Mouse (Mus musculus) hindbrain, embryonic 16.5 days (tissue): ENCODE data around the gene Cdh20. TPM values are rescaled to one million over a fixed set of nuclear protein-coding genes. Genes with fewer than 3 reads are reported as not detected.

Experiments used
- ATAC-seq: fragments of 200-750 bp; cut with Nextera tagmentation; 2 replicates; pipeline ENCODE4 v1.8.0; 2017; ENCODE audit warnings: moderate TSS enrichment, moderate library complexity
- H3K27ac ChIP-seq: fragments of 300-500 bp; sonication (generic); 2 replicates; pipeline ENCODE4 v1.5.1; 2014; ENCODE audit warnings: low read depth, mild to moderate bottlenecking, control low read depth, low read length, moderate library complexity
- H3K27me3 ChIP-seq: fragments of 300-500 bp; sonication (generic); replicated peaks from 2 replicates; pipeline ENCODE4 v1.6.1; 2014; ENCODE audit warnings: low read length; ENCODE audit not compliant: control insufficient read depth, insufficient read depth
- H3K36me3 ChIP-seq: fragments of 300-500 bp; sonication (generic); 2 replicates; pipeline ENCODE4 v1.6.1; 2014; ENCODE audit warnings: mild to moderate bottlenecking, low read length, moderate library complexity, mixed read lengths; ENCODE audit not compliant: control insufficient read depth, insufficient read depth
- H3K4me1 ChIP-seq: fragments of 300-500 bp; sonication (generic); 2 replicates; pipeline ENCODE4 v1.6.1; 2014; ENCODE audit warnings: low read depth, low read length; ENCODE audit not compliant: control insufficient read depth, insufficient read depth
- H3K4me2 ChIP-seq: fragments of 300-500 bp; sonication (generic); 2 replicates; pipeline ENCODE4 v1.6.1; 2014; ENCODE audit warnings: mild to moderate bottlenecking, low read length, control low read depth, moderate library complexity
- H3K4me3 ChIP-seq: fragments of 300-500 bp; sonication (generic); 2 replicates; pipeline ENCODE4 v1.5.1; 2014; ENCODE audit warnings: mild to moderate bottlenecking, low read length, control low read depth, moderate library complexity
- H3K9ac ChIP-seq: fragments of 300-500 bp; sonication (generic); 2 replicates; pipeline ENCODE4 v1.6.1; 2014; ENCODE audit warnings: low read depth, mild to moderate bottlenecking, control low read depth, low read length, moderate library complexity
- H3K9me3 ChIP-seq: fragments of 300-500 bp; sonication (generic); 2 replicates; pipeline ENCODE4 v1.6.1; 2014; ENCODE audit warnings: mild to moderate bottlenecking, low read length, moderate library complexity; ENCODE audit not compliant: control insufficient read depth
- WGBS: fragments of 180-500 bp; shearing (Covaris S2); extraction: QIAGEN DNeasy Blood & Tissue Kit; methylation state at CpG from one replicate; pipeline ENCODE4 v1.1.7; 2014; 5-methylcytosine and 5-hydroxymethylcytosine counted together
- polyA plus RNA-seq: library from polyadenylated mRNA; unstranded; fragments of >200 nt; fragmentation: Nextera tagmentation; extraction: Ambion mirVana; gene quantifications from 2 replicates; pipeline ENCODE4 v1.2.1, GENCODE M21; 2015

Gene Cdh20
- polyA plus RNA-seq, 1 experiment from 2014 or later, result 5.6 TPM

- 83% methylated on average over 16 of the region's 16 CpGs for WGBS
- no peaks in the 10 kb centered on the region for H3K4me1 ChIP-seq
- H3K9ac ChIP-seq, result no peak overlapping the region
- no peaks in the 10 kb centered on the region for H3K27me3 ChIP-seq
- no peak overlapping the region for H3K4me2 ChIP-seq
- H3K4me3 ChIP-seq, result no peak overlapping the region
- no peak overlapping the region for H3K27ac ChIP-seq
- no peak for ATAC-seq
- no peaks in the 10 kb centered on the region for H3K36me3 ChIP-seq
- H3K9me3 ChIP-seq, result no peaks in the 10 kb centered on the region
These were observed 219.2 kb downstream of the Cdh20 start for GRCm38 (mm10) chr1:104987526-104987925.

DNA sequence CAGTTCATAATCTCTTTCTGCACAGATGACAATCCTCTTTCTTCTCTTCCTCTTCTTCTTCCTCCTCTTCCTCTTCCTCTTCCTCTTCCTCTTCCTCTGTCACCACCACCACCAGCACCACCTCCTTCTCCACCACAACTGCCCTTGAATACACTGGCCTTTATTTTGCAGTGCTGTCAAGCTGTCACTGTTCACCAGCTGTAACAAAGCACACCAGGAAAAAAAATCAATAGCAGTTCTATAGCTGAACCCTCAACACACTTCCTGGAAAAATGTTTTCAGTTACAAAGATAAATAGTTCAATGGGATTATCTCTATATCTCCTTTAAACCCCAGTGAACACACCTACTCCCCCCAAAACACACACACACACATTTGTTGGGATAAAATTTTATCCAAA lies 224.1 kb downstream of the Cdh20 start:
- Histone ChIP-seq H3K27me3 (no peaks in the 10 kb centered on the region), H3K4me1 (peaks cover 2% of the 10 kb centered on the region; the same call in 1 of the 2 replicates), H3K36me3 (no peaks in the 10 kb centered on the region), H3K9ac (no peak overlapping the region), H3K4me2 (no peak overlapping the region), H3K27ac (no peak overlapping the region), H3K9me3 (no peaks in the 10 kb centered on the region), H3K4me3 (no peak overlapping the region)
- ATAC-seq, result no peak

DNA sequence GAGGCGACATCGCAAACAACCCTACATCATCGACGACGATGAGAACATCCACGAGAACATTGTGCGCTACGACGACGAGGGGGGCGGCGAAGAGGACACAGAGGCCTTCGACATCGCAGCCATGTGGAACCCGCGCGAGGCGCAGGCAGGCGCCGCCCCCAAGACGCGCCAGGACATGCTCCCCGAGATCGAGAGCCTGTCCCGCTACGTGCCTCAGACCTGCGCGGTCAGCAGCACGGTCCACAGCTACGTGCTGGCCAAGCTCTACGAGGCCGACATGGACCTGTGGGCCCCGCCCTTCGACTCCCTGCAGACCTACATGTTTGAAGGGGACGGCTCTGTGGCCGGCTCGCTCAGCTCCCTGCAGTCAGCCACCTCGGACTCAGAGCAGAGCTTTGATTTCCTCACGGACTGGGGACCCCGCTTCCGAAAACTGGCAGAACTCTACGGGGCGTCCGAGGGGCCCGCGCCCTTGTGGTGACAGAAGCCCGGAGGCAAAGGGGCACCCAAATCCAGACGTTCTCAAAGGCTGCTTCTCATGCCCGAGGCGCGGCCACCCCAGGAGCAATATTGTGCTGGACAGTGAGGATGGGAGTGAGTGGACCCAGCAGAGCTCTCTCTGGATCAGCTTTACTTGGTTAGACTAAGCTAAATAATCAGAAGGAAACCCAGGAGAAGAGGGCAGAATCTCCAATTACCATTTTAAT lies 225.7 kb downstream of the Cdh20 start:
- Histone ChIP-seq H3K4me3 (peak overlapping the region; percentile 48), H3K4me1 (peaks cover 2% of the 10 kb centered on the region; the same call in 1 of the 2 replicates), H3K27me3 (no peaks in the 10 kb centered on the region), H3K9me3 (no peaks in the 10 kb centered on the region), H3K9ac (peak overlapping the region; percentile 69), H3K36me3 (no peaks in the 10 kb centered on the region), H3K27ac (no peak overlapping the region), H3K4me2 (peak overlapping the region; percentile 85)
- ATAC-seq, result peak; percentile 87
- 7% methylated on average over 51 of the region's 51 CpGs for WGBS

DNA sequence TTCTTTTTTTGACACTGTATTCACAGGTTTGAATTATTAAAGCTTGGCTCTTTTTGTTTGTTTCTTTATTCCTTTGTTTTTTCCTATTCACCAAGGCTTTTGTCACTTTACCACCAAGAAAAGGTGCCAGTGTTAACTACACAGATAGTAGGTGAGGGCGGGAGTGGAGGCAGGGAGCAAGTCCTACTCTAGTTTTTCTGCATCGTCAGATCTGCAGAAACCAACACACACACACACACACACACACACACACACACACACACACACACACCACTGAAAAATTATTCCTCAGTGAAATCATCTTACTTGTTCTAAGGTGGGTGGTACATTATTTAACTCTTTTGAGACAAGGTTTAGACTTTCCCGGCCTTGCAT lies 226.3 kb downstream of the Cdh20 start:
- H3K27me3 ChIP-seq, result no peaks in the 10 kb centered on the region
- no peaks in the 10 kb centered on the region for H3K36me3 ChIP-seq
- H3K9ac ChIP-seq, result no peak overlapping the region
- WGBS, result 65% methylated on average over 3 of the region's 3 CpGs
- H3K27ac ChIP-seq, result no peak overlapping the region
- H3K4me3 ChIP-seq, result no peak overlapping the region
- peak overlapping the region; percentile 85 for H3K4me2 ChIP-seq
- H3K4me1 ChIP-seq, result peaks cover 2% of the 10 kb centered on the region; the same call in 1 of the 2 replicates
- no peak for ATAC-seq
- H3K9me3 ChIP-seq, result no peaks in the 10 kb centered on the region

- Histone ChIP-seq H3K27ac (no peak overlapping the region), H3K27me3 (no peaks in the 10 kb centered on the region), H3K9me3 (no peaks in the 10 kb centered on the region), H3K36me3 (no peaks in the 10 kb centered on the region), H3K4me1 (peaks cover 2% of the 10 kb centered on the region; the same call in 1 of the 2 replicates), H3K4me2 (no peak overlapping the region), H3K4me3 (no peak overlapping the region), H3K9ac (no peak overlapping the region)
- no peak for ATAC-seq
- 63% methylated on average over 2 of the region's 2 CpGs for WGBS
These were observed 229.5 kb downstream of the Cdh20 start for GRCm38 (mm10) chr1:104997814-104998213.

GRCm38 (mm10) chr1:105002179-105002578 lies 233.8 kb downstream of the Cdh20 start:
- H3K9ac ChIP-seq, result no peak overlapping the region
- no peak overlapping the region for H3K4me2 ChIP-seq
- 53% methylated on average over 1 of the region's 1 CpGs for WGBS
- no peaks in the 10 kb centered on the region for H3K9me3 ChIP-seq
- no peak overlapping the region for H3K27ac ChIP-seq
- no peaks in the 10 kb centered on the region for H3K36me3 ChIP-seq
- no peak overlapping the region for H3K4me3 ChIP-seq
- no peaks in the 10 kb centered on the region for H3K27me3 ChIP-seq
- peak; percentile 86 for ATAC-seq
- no peaks in the 10 kb centered on the region for H3K4me1 ChIP-seq

GRCm38 (mm10) chr1:105003786-105004185 lies 235.5 kb downstream of the Cdh20 start:
- H3K27me3 ChIP-seq, result no peaks in the 10 kb centered on the region
- no peaks in the 10 kb centered on the region for H3K36me3 ChIP-seq
- 74% methylated on average over 1 of the region's 1 CpGs for whole genome bisulfite sequencing
- no peak overlapping the region for H3K27ac ChIP-seq
- no peaks in the 10 kb centered on the region for H3K4me1 ChIP-seq
- H3K9ac ChIP-seq, result no peak overlapping the region
- H3K4me2 ChIP-seq, result no peak overlapping the region
- no peaks in the 10 kb centered on the region for H3K9me3 ChIP-seq
- ATAC-seq, result peak; percentile 57
- no peak overlapping the region for H3K4me3 ChIP-seq

DNA sequence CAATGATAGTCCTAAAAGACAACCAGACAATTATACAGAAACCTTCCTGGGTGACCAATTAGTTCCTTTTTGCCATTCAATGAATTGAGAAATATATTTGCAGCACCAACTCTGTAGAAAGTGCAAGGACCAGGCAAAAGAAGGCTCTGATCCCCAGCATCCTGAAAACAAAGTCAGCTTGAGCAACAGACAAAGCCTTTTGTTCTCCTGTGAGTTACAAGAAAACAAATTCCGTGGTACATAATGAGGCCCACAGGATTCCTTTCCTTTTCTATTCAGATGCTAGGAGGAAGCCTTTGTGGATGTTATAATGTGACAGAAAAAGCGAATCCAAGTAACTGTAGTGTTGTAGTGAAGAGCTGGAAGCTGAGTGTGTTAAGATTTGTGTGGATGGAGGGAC lies 244.3 kb downstream of the Cdh20 start:
- no peaks in the 10 kb centered on the region for H3K27me3 ChIP-seq
- H3K9me3 ChIP-seq, result no peaks in the 10 kb centered on the region
- no peaks in the 10 kb centered on the region for H3K4me1 ChIP-seq
- H3K4me2 ChIP-seq, result no peak overlapping the region
- no peaks in the 10 kb centered on the region for H3K36me3 ChIP-seq
- no peak overlapping the region for H3K9ac ChIP-seq
- WGBS, result 10% methylated on average over 2 of the region's 2 CpGs
- no peak overlapping the region for H3K27ac ChIP-seq
- ATAC-seq, result no peak
- H3K4me3 ChIP-seq, result no peak overlapping the region

DNA sequence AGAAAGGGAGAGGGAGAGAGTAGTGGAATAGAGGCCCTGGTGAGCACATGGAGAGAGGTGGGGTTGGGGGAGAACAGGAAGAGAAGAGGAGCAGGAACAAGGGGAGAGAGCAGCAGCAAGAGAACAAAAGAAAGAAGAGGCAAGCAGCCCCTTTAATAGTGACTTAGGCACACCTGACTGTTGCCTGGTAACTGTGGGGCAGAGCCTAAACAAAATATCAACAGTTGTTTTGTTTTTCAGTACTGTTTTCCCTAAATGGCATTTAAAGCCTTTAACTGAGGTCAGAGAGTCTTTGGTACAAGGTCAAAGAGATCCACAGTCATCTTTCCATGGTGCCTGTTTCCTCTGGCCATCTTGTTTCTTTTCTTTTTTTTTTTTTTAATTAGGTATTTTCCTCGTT lies 245.0 kb downstream of the Cdh20 start:
- H3K27me3 ChIP-seq, result no peaks in the 10 kb centered on the region
- H3K36me3 ChIP-seq, result no peaks in the 10 kb centered on the region
- WGBS, result 71% methylated on average over 1 of the region's 1 CpGs
- H3K9me3 ChIP-seq, result no peaks in the 10 kb centered on the region
- no peak for ATAC-seq
- no peak overlapping the region for H3K4me3 ChIP-seq
- no peak overlapping the region for H3K4me2 ChIP-seq
- no peak overlapping the region for H3K9ac ChIP-seq
- H3K27ac ChIP-seq, result no peak overlapping the region
- H3K4me1 ChIP-seq, result no peaks in the 10 kb centered on the region
